Mouse (Mus musculus) frontal cortex, postnatal 14 days (tissue): Measurements from ENCODE around the gene Fcrla.

Experiments used
- DNase-seq, 2 experiments: peaks; one replicate each; pipeline ENCODE4 v3.0.0; 2022; ENCODE audit warnings: low spot score in 2 of 2

Gene Fcrla

DNA sequence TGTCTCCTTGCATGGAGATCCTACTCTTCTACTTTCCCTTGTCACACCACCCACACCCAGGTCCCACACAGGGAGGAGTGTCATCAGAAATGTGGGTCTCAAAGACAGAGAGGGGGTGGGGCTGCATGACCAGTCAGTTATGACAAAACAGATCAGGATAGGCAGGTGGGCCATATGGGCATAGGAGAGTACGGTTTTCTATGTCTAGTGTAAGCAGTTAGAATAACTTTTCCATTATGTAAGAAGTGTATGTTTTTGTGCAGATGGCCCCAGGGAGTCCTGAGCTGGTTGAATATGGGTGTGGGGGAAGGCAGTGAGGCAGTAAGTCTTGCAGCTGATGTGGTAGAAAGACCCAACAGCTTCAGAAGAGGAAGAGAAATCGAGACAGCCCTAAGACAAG lies 1.1 kb upstream of the Fcrla start:
- no peak for DNase-seq

GRCm38 (mm10) chr1:170926941-170927340 lies 442 bp downstream of the Fcrla start:
- DNase-seq: no peak

DNA sequence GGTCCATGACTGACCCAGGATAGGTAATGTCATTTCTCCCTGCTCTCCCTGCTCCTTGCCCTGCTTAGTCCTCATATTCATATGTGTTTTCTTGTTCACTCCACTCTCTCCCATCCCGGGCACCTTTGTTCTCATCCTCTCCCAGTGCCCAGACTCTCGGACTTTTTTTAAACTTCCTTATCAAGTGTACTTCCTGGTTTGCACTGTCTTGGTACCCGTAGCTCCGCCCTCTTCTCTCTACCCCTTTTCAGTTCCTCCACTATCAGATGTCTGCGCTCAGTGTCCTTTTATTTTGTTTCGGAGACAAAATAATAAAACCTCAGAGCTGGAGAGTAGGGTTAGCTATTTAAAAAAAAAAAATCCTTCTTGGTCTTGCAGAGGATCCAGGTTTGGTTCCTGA lies 2.9 kb downstream of the Fcrla start:
- no peak for DNase-seq

DNA sequence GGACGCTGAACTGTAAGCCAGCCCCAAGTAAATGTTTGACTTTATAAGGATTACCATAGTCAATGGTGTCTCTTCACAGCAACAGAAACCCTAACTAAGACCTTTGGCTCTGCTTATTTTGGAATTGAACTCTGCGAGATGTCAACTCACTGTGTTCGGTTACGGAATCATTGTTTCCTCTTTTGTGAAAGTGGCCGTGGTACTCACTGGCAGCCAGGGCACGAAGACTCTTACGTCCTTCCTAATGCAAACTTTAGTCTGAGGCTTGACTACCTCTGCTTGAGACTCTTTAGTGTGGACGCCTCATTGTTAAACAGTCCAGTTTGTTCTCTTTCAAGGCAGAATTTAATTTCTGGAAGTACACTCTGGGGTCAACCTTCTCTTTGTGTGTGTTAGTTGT lies 8.1 kb downstream of the Fcrla start:
- DNase-seq: no peak

DNA sequence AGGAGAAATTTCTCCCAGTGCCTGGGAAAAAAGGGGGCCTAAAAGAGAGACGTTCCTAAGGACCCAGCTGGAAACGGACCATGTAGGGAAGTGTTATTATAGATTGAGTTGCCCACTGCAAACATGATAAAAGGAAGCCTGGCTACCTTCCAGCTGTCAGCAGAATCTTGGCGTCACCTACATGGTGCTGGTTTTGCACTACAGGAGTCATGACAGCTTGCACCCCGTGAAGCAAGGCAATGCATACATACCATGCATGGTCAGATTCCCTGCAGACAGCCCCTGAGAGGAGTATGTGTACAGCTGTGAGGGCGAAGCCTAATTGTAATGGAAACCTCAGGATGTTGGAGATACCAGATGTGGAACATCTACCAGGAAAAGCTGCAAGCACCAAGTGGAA lies 11.7 kb downstream of the Fcrla start:
- no peak for DNase-seq

GRCm38 (mm10) chr1:170912891-170913615 lies 14.3 kb downstream of the Fcrla start, which contains the start of gene Fcrlb:
Gene Fcrlb (minus strand): TSS chr1:170912941.
- DNase-seq: no peak

- no peak for DNase-seq
Measured at GRCm38 (mm10) chr1:170911907-170912660, 15.3 kb downstream of the Fcrla start.

GRCm38 (mm10) chr1:170908341-170908740 lies 19.0 kb downstream of the Fcrla start:
- DNase-seq: no peak

DNA sequence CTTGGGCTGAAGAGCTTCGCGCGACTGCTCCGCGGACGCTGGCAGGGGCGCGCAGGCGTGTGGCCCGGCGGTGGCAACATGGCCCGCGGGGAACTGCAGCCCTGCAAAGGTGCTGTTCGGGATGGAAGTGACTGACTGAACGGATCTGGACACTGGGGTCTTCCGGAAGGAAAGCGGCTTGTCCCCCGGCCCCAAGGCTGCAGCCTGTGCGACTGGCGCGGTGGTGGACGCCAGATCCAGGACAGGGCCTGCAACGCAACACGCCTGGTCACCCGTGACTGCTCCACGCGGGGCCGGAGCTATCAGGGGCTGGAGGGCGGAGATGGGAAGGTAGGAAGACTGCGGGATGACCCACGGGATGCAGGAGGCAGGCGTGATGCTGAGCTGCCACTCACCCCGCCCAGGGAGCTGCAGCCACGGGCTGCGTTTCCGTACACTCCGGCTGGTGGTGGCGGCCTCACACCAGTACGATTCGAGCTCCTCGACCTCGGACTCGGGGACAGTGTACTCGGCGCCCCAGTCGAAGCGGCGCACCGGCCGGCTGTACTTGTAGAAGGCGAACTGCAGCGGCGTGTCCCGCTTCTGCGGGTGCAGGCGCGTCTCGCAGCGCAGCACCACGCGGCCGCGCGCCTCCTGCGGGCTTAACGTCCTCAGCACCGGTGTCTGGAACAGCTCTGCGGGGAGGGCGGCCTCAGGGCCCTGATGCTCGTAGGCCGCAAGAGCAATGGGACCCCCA lies 19.8 kb downstream of the Fcrla start:
- DNase-seq: peak in 1 of 2 experiments; percentile 14

DNA sequence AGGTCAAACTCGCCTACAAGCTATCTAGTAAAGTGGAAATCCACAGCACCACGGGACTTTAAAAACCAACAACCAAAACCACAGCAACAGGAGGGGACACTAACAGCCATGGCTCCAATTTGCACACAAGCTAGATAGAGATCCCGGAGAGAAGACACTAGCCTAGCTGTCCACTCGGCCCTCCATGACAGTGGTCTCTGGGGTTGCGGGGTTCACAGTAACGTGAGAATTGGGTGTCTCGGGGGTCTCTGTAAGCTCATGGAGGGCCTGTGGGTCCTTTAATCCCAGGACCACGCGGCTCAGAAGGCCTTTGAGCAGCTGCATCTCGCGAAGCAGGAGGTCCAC lies 20.3 kb downstream of the Fcrla start:
- no peak for DNase-seq

DNA sequence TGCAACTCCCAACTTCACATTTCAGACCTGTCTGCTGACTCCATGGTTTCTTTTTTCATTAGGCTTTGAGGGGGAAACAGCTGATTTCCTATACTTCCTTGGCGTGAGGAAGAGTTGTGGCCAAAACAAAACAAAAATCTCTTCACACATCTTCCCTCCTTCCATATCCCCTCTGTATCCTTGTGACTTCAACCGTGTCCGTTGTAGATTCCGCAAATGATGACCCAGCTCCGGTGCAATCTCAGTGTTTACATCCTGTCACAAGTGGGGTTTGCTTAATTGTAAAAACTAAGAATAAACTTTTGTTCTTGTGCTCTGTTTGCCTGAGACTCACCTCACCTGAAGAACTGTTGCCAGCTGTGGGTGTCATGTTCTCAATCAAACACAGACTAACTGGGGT lies 23.9 kb downstream of the Fcrla start:
- DNase-seq: no peak

DNA sequence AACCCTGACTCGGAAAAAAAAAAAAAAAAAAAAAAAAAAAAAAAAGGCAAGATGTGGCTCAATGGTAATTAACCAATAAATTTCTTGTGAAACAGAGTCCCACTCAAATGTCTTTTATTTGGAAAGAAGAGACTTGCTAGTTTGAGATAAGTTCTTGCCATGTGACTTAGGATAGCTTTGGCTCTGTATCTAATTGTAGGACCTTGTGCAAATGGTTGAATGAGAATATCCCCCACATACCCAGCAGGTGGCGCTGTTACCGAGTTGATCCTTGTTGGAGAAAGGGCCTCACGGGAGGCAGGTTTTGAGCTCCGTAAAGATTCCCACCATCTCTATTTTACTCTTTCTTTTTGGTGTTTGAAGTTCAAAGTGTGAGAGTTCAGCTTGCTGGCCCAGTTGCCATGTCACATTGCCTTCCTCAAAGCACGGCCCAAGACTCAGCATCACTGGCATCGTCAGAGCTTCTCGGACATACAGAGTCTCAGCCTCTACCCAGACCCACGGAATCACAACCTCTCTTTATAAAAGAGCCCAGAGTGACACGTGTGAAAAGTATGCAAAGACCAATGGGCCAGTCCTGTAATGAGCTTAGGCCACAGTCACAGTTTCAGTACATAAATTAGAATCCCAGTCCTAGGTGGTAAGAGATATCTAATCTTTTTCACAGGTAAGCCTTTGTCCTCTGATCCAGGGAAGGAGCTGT lies 25.7 kb downstream of the Fcrla start:
- peak; percentile 71 to 88 for DNase-seq

DNA sequence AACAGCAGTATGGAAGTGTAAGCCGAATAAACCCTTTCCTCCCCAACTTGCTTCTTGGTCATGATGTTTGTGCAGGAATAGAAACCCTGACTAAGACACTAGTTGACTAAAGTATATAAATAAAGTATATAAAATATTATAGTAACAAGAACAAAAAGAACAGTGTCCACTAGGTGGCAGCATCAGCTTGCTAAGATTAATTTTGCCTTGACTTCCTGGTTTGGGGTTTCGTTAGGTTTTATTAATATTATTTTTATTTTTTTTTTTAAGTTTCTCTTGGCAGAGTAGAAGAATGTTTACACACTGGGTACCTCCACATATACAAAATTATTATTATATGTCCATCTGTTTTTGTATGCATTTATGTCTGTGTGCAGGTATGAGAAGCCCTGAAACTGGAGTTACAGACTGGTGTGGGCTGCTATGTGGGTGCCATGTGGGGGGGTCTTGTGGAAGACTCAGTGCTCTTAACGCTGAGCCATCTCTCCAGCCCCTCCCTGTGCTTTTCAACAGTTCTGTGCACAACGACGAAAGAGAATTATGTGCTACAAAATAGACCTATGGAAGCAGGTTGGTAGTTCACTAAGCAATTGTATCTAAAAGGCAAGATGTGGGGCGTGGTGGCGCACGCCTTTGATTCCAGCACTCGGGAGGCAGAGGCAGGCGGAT lies 26.4 kb downstream of the Fcrla start:
- no peak for DNase-seq

- no peak for DNase-seq
Measured at GRCm38 (mm10) chr1:170898413-170899075, 28.8 kb downstream of the Fcrla start.

GRCm38 (mm10) chr1:170896651-170897281 lies 30.6 kb downstream of the Fcrla start:
- no peak for DNase-seq

GRCm38 (mm10) chr1:170894603-170895602 lies 32.5 kb downstream of the Fcrla start:
- no peak for DNase-seq

- DNase-seq: no peak
Measured at GRCm38 (mm10) chr1:170892279-170892678, 35.1 kb downstream of the Fcrla start.

- DNase-seq: no peak
Measured at GRCm38 (mm10) chr1:170891646-170892045, 35.7 kb downstream of the Fcrla start.

- no peak for DNase-seq
Measured at GRCm38 (mm10) chr1:170889310-170889709, 38.1 kb downstream of the Fcrla start.
